Mouse (Mus musculus): Measurements from ENCODE around the gene Cxcl14.

- TF ChIP-seq CTCF (IDR thresholded peaks at IDR 0.05; ENCODE audit: low read depth): no peak
- no peak for TF ChIP-seq EP300 (optimal IDR thresholded peaks at IDR 0.05)
These were observed 53.2 kb downstream of the Cxcl14 start for GRCm38 (mm10) chr13:56243104-56243503.
